Mouse (Mus musculus) liver, embryonic 16.5 days (tissue): ENCODE results near the gene Olfr659. TPM values are rescaled to one million over a fixed set of nuclear protein-coding genes. Genes with fewer than 3 reads are reported as not detected.
A peak's percentile ranks its signal among the peaks of the same experiment; 100 is the strongest.

Source experiments
- ATAC-seq: fragments of 200-750 bp; cut with Nextera tagmentation; 2 replicates; pipeline ENCODE4 v1.8.0; 2017; ENCODE audit warnings: low read depth, mild to moderate bottlenecking, moderate number of reproducible peaks, moderate library complexity
- H3K27ac ChIP-seq: fragments of 300-500 bp; sonication (generic); 2 replicates; pipeline ENCODE4 v1.5.1; 2014; ENCODE audit warnings: mild to moderate bottlenecking, low read length
- H3K27me3 ChIP-seq: fragments of 300-500 bp; sonication (generic); 2 replicates; pipeline ENCODE4 v1.6.1; 2014; ENCODE audit warnings: low read depth, low read length, mixed read lengths; ENCODE audit not compliant: control insufficient read depth, insufficient read depth
- H3K36me3 ChIP-seq: fragments of 300-500 bp; sonication (generic); 2 replicates; pipeline ENCODE4 v1.6.1; 2014; ENCODE audit warnings: mild to moderate bottlenecking; ENCODE audit not compliant: control insufficient read depth, insufficient read depth
- H3K4me1 ChIP-seq: fragments of 300-500 bp; sonication (generic); 2 replicates; pipeline ENCODE4 v1.6.1; 2014; ENCODE audit warnings: low read depth, low read length, mixed read lengths; ENCODE audit not compliant: control insufficient read depth
- H3K4me2 ChIP-seq: fragments of 300-500 bp; sonication (generic); 2 replicates; pipeline ENCODE4 v1.6.1; 2014; ENCODE audit warnings: low read depth, low read length, mixed read lengths
- H3K4me3 ChIP-seq: fragments of 300-500 bp; sonication (generic); 2 replicates; pipeline ENCODE4 v1.5.1; 2014; ENCODE audit warnings: low read depth, mild to moderate bottlenecking, low read length
- H3K9ac ChIP-seq: fragments of 300-500 bp; sonication (generic); 2 replicates; pipeline ENCODE4 v1.6.1; 2014; ENCODE audit warnings: low read depth, low read length
- H3K9me3 ChIP-seq: fragments of 300-500 bp; sonication (generic); replicated peaks from 2 replicates; pipeline ENCODE4 v1.6.1; 2016; ENCODE audit warnings: low read length; ENCODE audit not compliant: control insufficient read depth
- WGBS: fragments of 180-500 bp; shearing (Covaris S2); extraction: QIAGEN DNeasy Blood & Tissue Kit; methylation state at CpG from one replicate; pipeline ENCODE4 v1.1.7; 2014; ENCODE audit not compliant: insufficient replicate concordance; 5-methylcytosine and 5-hydroxymethylcytosine counted together
- polyA plus RNA-seq: library from polyadenylated mRNA; unstranded; fragments of >200 nt; fragmentation: Nextera tagmentation; extraction: Ambion mirVana; gene quantifications from 2 replicates; pipeline ENCODE4 v1.2.1, GENCODE M21; 2015

The Olfr659 gene
- polyA plus RNA-seq = not detected in 2 replicates

GRCm38 (mm10) chr7:104666453-104666852 lies at the start of gene Olfr659:
Olfr659 (plus strand) TSS chr7:104666753.
- 57% methylated on average over 3 of the region's 3 CpGs for WGBS
- no peak within 1 kb of the TSS for H3K27ac ChIP-seq
- H3K4me2 ChIP-seq = no peak within 1 kb of the TSS
- no peak within 1 kb of the TSS for H3K9ac ChIP-seq
- H3K9me3 ChIP-seq = no peaks in the 10 kb centered on the region
- H3K36me3 ChIP-seq = no peaks in the 10 kb centered on the region
- no peak within 1 kb of the TSS for H3K4me3 ChIP-seq
- H3K4me1 ChIP-seq = no peaks in the 10 kb centered on the region
- no peak for ATAC-seq
- no peaks in the 10 kb centered on the region for H3K27me3 ChIP-seq

- H3K4me1 ChIP-seq = no peaks in the 10 kb centered on the region
- H3K9ac ChIP-seq = no peak within 1 kb of the TSS
- H3K27ac ChIP-seq = no peak within 1 kb of the TSS
- H3K27me3 ChIP-seq = no peaks in the 10 kb centered on the region
- H3K4me2 ChIP-seq = no peak within 1 kb of the TSS
- no peak within 1 kb of the TSS for H3K4me3 ChIP-seq
- H3K9me3 ChIP-seq = no peaks in the 10 kb centered on the region
- no peak for ATAC-seq
- no peaks in the 10 kb centered on the region for H3K36me3 ChIP-seq
Observed at GRCm38 (mm10) chr7:104624494-104624893, 42.1 kb upstream of the Olfr659 start, which contains the start of gene Olfr657. Olfr657 (plus strand) TSS chr7:104624794.

- 0 out of 2 replicates have a peak, but pooled peaks have one; percentile 30 for ATAC-seq
- Histone ChIP-seq H3K36me3 (no peaks in the 10 kb centered on the region), H3K4me3 (no peak within 1 kb of the TSS), H3K27ac (no peak within 1 kb of the TSS), H3K9me3 (no peaks in the 10 kb centered on the region), H3K4me2 (no peak within 1 kb of the TSS), H3K9ac (no peak within 1 kb of the TSS), H3K27me3 (no peaks in the 10 kb centered on the region), H3K4me1 (no peaks in the 10 kb centered on the region)
- WGBS = 19% methylated on average over 21 of the region's 22 CpGs
Observed at GRCm38 (mm10) chr7:104646841-104647482, 19.6 kb upstream of the Olfr659 start, which contains the start of gene Olfr658. Olfr658 (minus strand) TSS chr7:104647305.

- no peak within 1 kb of the TSS for H3K4me2 ChIP-seq
- ATAC-seq = no peak
- H3K4me1 ChIP-seq = no peaks in the 10 kb centered on the region
- H3K27ac ChIP-seq = no peak within 1 kb of the TSS
- H3K36me3 ChIP-seq = no peaks in the 10 kb centered on the region
- WGBS = 55% methylated on average over 2 of the region's 2 CpGs
- no peak within 1 kb of the TSS for H3K4me3 ChIP-seq
- no peak within 1 kb of the TSS for H3K9ac ChIP-seq
- no peaks in the 10 kb centered on the region for H3K9me3 ChIP-seq
- no peaks in the 10 kb centered on the region for H3K27me3 ChIP-seq
Observed at GRCm38 (mm10) chr7:104686201-104686600, 19.6 kb downstream of the Olfr659 start, which contains the start of gene Olfr661. Olfr661 (plus strand) TSS chr7:104686501.

Other genes starting within 250 kb of the Olfr659 start
- 2.3 and 2.6 TPM in 2 replicates for gene Trim30a, start 201.6 kb upstream of the Olfr659 start, polyA plus RNA-seq
- 0.72 and 0.78 TPM in 2 replicates for gene Trim30d, start 158.9 kb upstream of the Olfr659 start, polyA plus RNA-seq
- not detected in 2 replicates for gene Olfr651, start 116.6 kb upstream of the Olfr659 start, polyA plus RNA-seq
- gene Olfr652, start 105.9 kb upstream of the Olfr659 start, polyA plus RNA-seq = not detected in 2 replicates
- not detected in 2 replicates for gene Olfr653, start 89.4 kb upstream of the Olfr659 start, polyA plus RNA-seq
- not detected in 2 replicates for gene Olfr654, start 79.7 kb upstream of the Olfr659 start, polyA plus RNA-seq
- not detected in 2 replicates for gene Olfr655, start 65.0 kb upstream of the Olfr659 start, polyA plus RNA-seq
- gene Olfr656, start 52.8 kb upstream of the Olfr659 start, polyA plus RNA-seq = not detected in 2 replicates
- gene Olfr657, start 42.0 kb upstream of the Olfr659 start, polyA plus RNA-seq = not detected in 2 replicates
- not detected in 2 replicates for gene Olfr658, start 19.4 kb upstream of the Olfr659 start, polyA plus RNA-seq
- not detected in 2 replicates for gene Olfr661, start 19.7 kb downstream of the Olfr659 start, polyA plus RNA-seq
- not detected in 2 replicates for gene Usp17le, start 110.7 kb downstream of the Olfr659 start, polyA plus RNA-seq
- not detected in 2 replicates for gene Usp17lb, start 175.8 kb downstream of the Olfr659 start, polyA plus RNA-seq
- gene Usp17la, start 190.3 kb downstream of the Olfr659 start, polyA plus RNA-seq = not detected in 2 replicates
- not detected in 2 replicates for gene Olfr665, start 211.3 kb downstream of the Olfr659 start, polyA plus RNA-seq
- 0.05 TPM in 1 of 2 replicates, not detected in the other for gene Olfr666, start 229.2 kb downstream of the Olfr659 start, polyA plus RNA-seq